Mouse (Mus musculus) CD4-positive helper T cell, adult 2 months (primary cell): Measurements from ENCODE around the gene Chml.

Experiments
- DNase-seq: peaks from one replicate; pipeline ENCODE4 v3.0.0-alpha.2; 2012; ENCODE audit warnings: low read depth, missing footprints, low spot score

Gene Chml

DNA sequence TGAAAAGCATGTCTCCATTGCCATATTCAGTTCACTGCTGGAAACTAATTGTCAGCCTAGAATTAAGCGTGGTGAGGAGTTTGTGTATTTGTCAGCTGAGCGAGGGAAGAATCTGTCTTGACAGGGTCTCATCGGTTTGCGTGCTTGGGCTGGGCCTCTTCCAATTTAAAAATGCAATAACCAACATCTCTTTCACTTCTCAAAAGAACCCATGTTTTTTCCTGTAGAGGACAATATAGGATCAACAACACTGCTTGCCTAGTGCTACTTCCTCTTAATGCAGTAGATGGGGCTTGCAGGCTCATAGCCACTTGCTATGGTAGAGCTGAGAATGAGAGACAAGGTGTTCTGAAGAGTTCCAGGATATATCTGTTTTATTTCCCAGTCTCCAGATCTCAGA is 32.8 kb downstream of the Chml start:
- DNase-seq, result no peak

GRCm38 (mm10) chr1:175648615-175649014 is 44.1 kb downstream of the Chml start:
- no peak for DNase-seq

- DNase-seq, result no peak
Measured at GRCm38 (mm10) chr1:175646952-175647351, 45.7 kb downstream of the Chml start.

GRCm38 (mm10) chr1:175643496-175644265 is 49.0 kb downstream of the Chml start:
- no peak for DNase-seq

GRCm38 (mm10) chr1:175640435-175641150 is 52.1 kb downstream of the Chml start:
- DNase-seq, result no peak

DNA sequence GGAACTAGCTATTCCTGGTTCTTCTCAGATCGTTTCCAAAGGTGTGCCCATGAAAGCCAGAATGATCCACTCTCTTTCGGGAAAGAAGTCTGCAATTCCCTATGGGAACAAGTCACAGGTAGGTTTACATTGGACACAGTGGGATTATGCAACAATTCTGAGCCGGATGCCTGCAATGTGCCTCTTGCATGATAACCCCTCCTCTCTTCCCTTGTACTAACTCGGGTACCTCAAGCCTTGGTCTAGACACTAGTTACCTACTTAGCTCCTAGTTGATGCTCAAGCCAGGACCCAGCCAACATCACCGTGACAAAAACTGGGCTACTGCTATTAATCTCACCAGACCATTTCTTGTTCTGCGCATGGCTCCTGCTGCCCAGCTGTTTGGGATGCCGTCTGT is 53.6 kb downstream of the Chml start:
- no peak for DNase-seq

GRCm38 (mm10) chr1:175637677-175638076 is 55.0 kb downstream of the Chml start:
- no peak for DNase-seq

DNA sequence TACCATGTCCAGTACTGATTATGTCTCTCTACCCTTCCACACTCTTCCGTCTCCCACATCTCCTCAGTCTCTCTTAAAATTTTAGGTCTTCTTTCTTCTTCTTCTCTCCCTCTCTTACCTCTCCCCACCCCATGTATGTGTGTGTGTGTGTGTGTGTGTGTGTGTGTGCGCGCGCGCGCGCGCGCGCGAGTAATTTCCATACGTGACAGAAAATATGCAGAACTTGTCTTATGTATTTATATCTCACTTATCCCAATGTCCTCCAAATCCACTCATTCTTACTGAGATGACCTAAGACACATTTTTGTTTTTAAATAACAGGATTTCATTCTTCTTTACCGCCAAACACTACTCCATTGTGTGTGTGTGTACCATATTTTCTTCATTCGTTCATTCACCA is 60.2 kb downstream of the Chml start:
- DNase-seq, result no peak
